Mouse (Mus musculus) stomach, postnatal 0 days (tissue): ENCODE data around the gene Acvr1b. TPM values are rescaled to one million over a fixed set of nuclear protein-coding genes. Genes with fewer than 3 reads are reported as not detected.

Experiments
- ATAC-seq: fragments of 200-750 bp; cut with Nextera tagmentation; 2 replicates; pipeline ENCODE4 v1.8.0; 2017; ENCODE audit not compliant: low FRiP score, low TSS enrichment
- DNase-seq: peaks from one replicate; pipeline ENCODE4 v3.0.0-alpha.2; 2016; ENCODE audit warnings: low spot score
- H3K27ac ChIP-seq: fragments of 300-500 bp; sonication (generic); replicated peaks from 2 replicates; pipeline ENCODE4 v1.5.1; 2014; ENCODE audit warnings: mild to moderate bottlenecking, control low read depth
- H3K27me3 ChIP-seq: fragments of 300-500 bp; sonication (generic); 2 replicates; pipeline ENCODE4 v1.6.1; 2014; ENCODE audit warnings: low read length; ENCODE audit not compliant: control insufficient read depth, insufficient read depth
- H3K36me3 ChIP-seq: fragments of 300-500 bp; sonication (generic); 2 replicates; pipeline ENCODE4 v1.6.1; 2014; ENCODE audit warnings: low read length, mixed read lengths; ENCODE audit not compliant: control insufficient read depth, insufficient read depth
- H3K4me1 ChIP-seq: fragments of 300-500 bp; sonication (generic); replicated peaks from 2 replicates; pipeline ENCODE4 v1.6.1; 2014; ENCODE audit warnings: antibody characterized with exemption; ENCODE audit not compliant: control insufficient read depth, insufficient read depth
- H3K4me2 ChIP-seq: fragments of 300-500 bp; sonication (generic); replicated peaks from 2 replicates; pipeline ENCODE4 v1.6.1; 2014; ENCODE audit warnings: low read depth, mild to moderate bottlenecking, control low read depth, moderate library complexity
- H3K4me3 ChIP-seq: fragments of 300-500 bp; sonication (generic); 2 replicates; pipeline ENCODE4 v1.5.1; 2014; ENCODE audit warnings: low read depth, low read length, control low read depth
- H3K9ac ChIP-seq: fragments of 300-500 bp; sonication (generic); 2 replicates; pipeline ENCODE4 v1.6.1; 2014; ENCODE audit warnings: mild to moderate bottlenecking, low read length, control low read depth, mixed read lengths
- H3K9me3 ChIP-seq: fragments of 300-500 bp; sonication (generic); 2 replicates; pipeline ENCODE4 v1.6.1; 2016; ENCODE audit warnings: low read length; ENCODE audit not compliant: control insufficient read depth
- CTCF ChIP-seq: IDR thresholded peaks from 2 replicates; pipeline ENCODE4 v1.5.1; 2016; ENCODE audit warnings: antibody characterized with exemption, low read depth, mild to moderate bottlenecking, moderate library complexity
- EP300 ChIP-seq: optimal IDR thresholded peaks from 2 replicates; pipeline ENCODE3; 2016; ENCODE audit warnings: antibody characterized with exemption
- WGBS: fragments of 180-500 bp; shearing (Covaris S2); extraction: QIAGEN DNeasy Blood & Tissue Kit; methylation state at CpG from one replicate; pipeline ENCODE4 v1.1.7; 2014; 5-methylcytosine and 5-hydroxymethylcytosine counted together
- polyA plus RNA-seq: library from polyadenylated mRNA; unstranded; fragments of >200 nt; fragmentation: Nextera tagmentation; extraction: Ambion mirVana; gene quantifications from 2 replicates; pipeline ENCODE4 v1.2.1, GENCODE M21; 2015

The Acvr1b gene
- polyA plus RNA-seq, 1 experiment from 2014 or later: 6.9 TPM

GRCm38 (mm10) chr15:101232607-101233006, 58.7 kb downstream of the Acvr1b start:
- Histone ChIP-seq H3K27me3 (no peaks in the 10 kb centered on the region), H3K4me2 (no peak overlapping the region), H3K4me3 (no peak overlapping the region), H3K36me3 (peaks cover 6% of the 10 kb centered on the region; the same call in 1 of the 2 replicates), H3K9ac (no peak overlapping the region; the same call in 1 of the 2 replicates), H3K4me1 (no peaks in the 10 kb centered on the region; the same call in 1 of the 2 replicates), H3K27ac (peak overlapping the region; percentile 81), H3K9me3 (no peaks in the 10 kb centered on the region)
- no peak for TF ChIP-seq CTCF
- TF ChIP-seq EP300: no peak
- 54% methylated on average over 4 of the region's 4 CpGs for whole genome bisulfite sequencing
- DNase-seq: no peak
- no peak for ATAC-seq

- DNase-seq (no peak), ATAC-seq (peak; percentile 24)
- Histone ChIP-seq H3K27ac (peak overlapping the region; percentile 81), H3K27me3 (no peaks in the 10 kb centered on the region), H3K4me2 (no peak overlapping the region), H3K9me3 (no peaks in the 10 kb centered on the region), H3K9ac (no peak overlapping the region; the same call in 1 of the 2 replicates), H3K4me3 (no peak overlapping the region), H3K36me3 (peaks cover 6% of the 10 kb centered on the region; the same call in 1 of the 2 replicates), H3K4me1 (no peaks in the 10 kb centered on the region; the same call in 1 of the 2 replicates)
- WGBS: 56% methylated on average over 3 of the region's 3 CpGs
- no peak for TF ChIP-seq EP300
- no peak for TF ChIP-seq CTCF
Measured at GRCm38 (mm10) chr15:101233183-101233582, 59.3 kb downstream of the Acvr1b start.

- H3K9ac ChIP-seq: no peak overlapping the region
- H3K27me3 ChIP-seq: no peaks in the 10 kb centered on the region
- DNase-seq: peak; percentile 85
- WGBS: 32% methylated on average over 11 of the region's 11 CpGs
- no peaks in the 10 kb centered on the region for H3K9me3 ChIP-seq
- no peak overlapping the region for H3K4me3 ChIP-seq
- TF ChIP-seq EP300 (no peak), CTCF (0 out of 2 replicates have a peak, but pooled peaks have one; percentile 6)
- no peak overlapping the region for H3K4me2 ChIP-seq
- H3K36me3 ChIP-seq: peaks cover 6% of the 10 kb centered on the region; the same call in 1 of the 2 replicates
- H3K4me1 ChIP-seq: peaks cover under 1% of the 10 kb centered on the region; the same call in 1 of the 2 replicates
- peak overlapping the region; percentile 83 for H3K27ac ChIP-seq
- ATAC-seq: peak; percentile 84
Measured at GRCm38 (mm10) chr15:101233641-101234275, 59.9 kb downstream of the Acvr1b start.

- Histone ChIP-seq H3K4me1 (peaks cover 2% of the 10 kb centered on the region; the same call in 1 of the 2 replicates), H3K27ac (peak overlapping the region; percentile 83), H3K27me3 (no peaks in the 10 kb centered on the region), H3K9ac (peak overlapping the region; percentile 27; the same call in 1 of the 2 replicates), H3K36me3 (peaks cover 6% of the 10 kb centered on the region; the same call in 1 of the 2 replicates), H3K9me3 (no peaks in the 10 kb centered on the region), H3K4me2 (no peak overlapping the region), H3K4me3 (no peak overlapping the region)
- ATAC-seq (no peak), DNase-seq (peak; percentile 62)
- 45% methylated on average over 10 of the region's 10 CpGs for WGBS
- no peak for TF ChIP-seq EP300
Measured at GRCm38 (mm10) chr15:101234611-101235341, 60.9 kb downstream of the Acvr1b start.

GRCm38 (mm10) chr15:101235342-101235698, 61.5 kb downstream of the Acvr1b start:
- Histone ChIP-seq H3K9ac (peak overlapping the region; percentile 27; the same call in 1 of the 2 replicates), H3K27ac (peak overlapping the region; percentile 83), H3K36me3 (peaks cover 6% of the 10 kb centered on the region; the same call in 1 of the 2 replicates), H3K9me3 (no peaks in the 10 kb centered on the region), H3K4me3 (no peak overlapping the region), H3K4me1 (peaks cover 2% of the 10 kb centered on the region; the same call in 1 of the 2 replicates), H3K27me3 (no peaks in the 10 kb centered on the region), H3K4me2 (0 out of 2 replicates have a peak overlapping the region, but pooled peaks have one; percentile 17)
- TF ChIP-seq EP300 (no peak), CTCF (no peak)
- ATAC-seq (no peak), DNase-seq (no peak)
- WGBS: 18% methylated on average over 5 of the region's 5 CpGs
